Mouse (Mus musculus): ENCODE data around the gene Atg2b. TPM values are rescaled to one million over a fixed set of nuclear protein-coding genes. Genes with fewer than 3 reads are reported as not detected.

Atg2b gene
- polyA plus RNA-seq, 1 experiment from 2014 or later, result 11.6 TPM

DNA sequence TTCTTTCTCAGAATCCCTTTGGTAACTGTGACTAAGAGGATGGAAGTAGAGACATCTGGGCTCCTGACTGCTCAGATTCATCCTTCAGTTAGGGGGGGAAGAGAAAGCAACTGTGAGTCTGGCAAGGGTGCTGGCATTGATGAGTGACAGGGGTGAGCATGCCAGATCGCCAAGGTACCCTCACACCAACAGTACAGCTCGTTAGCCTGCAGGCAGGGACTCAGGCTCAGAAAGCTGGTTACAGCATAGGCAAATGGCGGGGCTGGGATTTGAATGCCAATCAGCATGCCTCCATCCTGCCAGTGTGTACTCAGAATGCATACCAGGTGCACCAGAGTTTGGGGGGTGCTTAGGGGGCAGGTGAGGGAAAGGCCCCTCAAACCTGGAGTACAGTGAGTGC lies 113.1 kb downstream of the Atg2b start:
- Histone ChIP-seq H3K9me3 (ENCODE audit: control insufficient read depth, low read length) (no peaks in the 10 kb centered on the region), H3K27ac (ENCODE audit: low read depth, low read length) (no peak overlapping the region), H3K4me3 (ENCODE audit: low read depth, low read length) (no peak overlapping the region), H3K9ac (ENCODE audit: low read length) (no peak overlapping the region), H3K36me3 (ENCODE audit: control insufficient read depth, insufficient read depth, low read length) (no peaks in the 10 kb centered on the region), H3K4me2 (no peak overlapping the region), H3K4me1 (ENCODE audit: control insufficient read depth, insufficient read depth, low read length) (no peaks in the 10 kb centered on the region), H3K27me3 (ENCODE audit: control insufficient read depth, insufficient read depth, low read length) (no peaks in the 10 kb centered on the region)
- no peak for ATAC-seq (ENCODE audit: low FRiP score)
- DNase-seq (ENCODE audit: low spot score, missing footprints), result peak; percentile 69
- 82% methylated on average over 3 of the region's 3 CpGs for WGBS

Other genes starting within 250 kb of the Atg2b start
- 6.4 and 8.1 TPM in 2 replicates for gene D430019H16Rik, start 231.4 kb downstream of the Atg2b start, polyA plus RNA-seq (2014; fragmentation: Nextera tagmentation; extraction: Ambion mirVana)
- 0.10 and 0.12 TPM in 2 replicates for gene Bdkrb2, start 122.0 kb downstream of the Atg2b start, polyA plus RNA-seq (2014; fragmentation: Nextera tagmentation; extraction: Ambion mirVana)
- gene Bdkrb1, start 82.1 kb downstream of the Atg2b start, polyA plus RNA-seq (2014; fragmentation: Nextera tagmentation; extraction: Ambion mirVana), result 0.12 TPM in 1 of 2 replicates, not detected in the other
- 38.6 and 40.5 TPM in 2 replicates for gene Gskip, start 382 bp downstream of the Atg2b start, polyA plus RNA-seq (2014; fragmentation: Nextera tagmentation; extraction: Ambion mirVana)
- 0.16 TPM in 1 of 2 replicates, not detected in the other for gene Ak7, start 20.8 kb upstream of the Atg2b start, polyA plus RNA-seq (2014; fragmentation: Nextera tagmentation; extraction: Ambion mirVana)
- 253 and 285 TPM in 2 replicates for gene Papola, start 99.5 kb upstream of the Atg2b start, polyA plus RNA-seq (2014; fragmentation: Nextera tagmentation; extraction: Ambion mirVana)

Data from midbrain, embryonic 11.5 days (tissue).